Mouse (Mus musculus): ENCODE data around the gene Scgb2b3. TPM values are rescaled to one million over a fixed set of nuclear protein-coding genes. Genes with fewer than 3 reads are reported as not detected.

The Scgb2b3 gene
- polyA plus RNA-seq (2014; fragmentation: Nextera tagmentation; extraction: Ambion mirVana) = not detected in 2 replicates

DNA sequence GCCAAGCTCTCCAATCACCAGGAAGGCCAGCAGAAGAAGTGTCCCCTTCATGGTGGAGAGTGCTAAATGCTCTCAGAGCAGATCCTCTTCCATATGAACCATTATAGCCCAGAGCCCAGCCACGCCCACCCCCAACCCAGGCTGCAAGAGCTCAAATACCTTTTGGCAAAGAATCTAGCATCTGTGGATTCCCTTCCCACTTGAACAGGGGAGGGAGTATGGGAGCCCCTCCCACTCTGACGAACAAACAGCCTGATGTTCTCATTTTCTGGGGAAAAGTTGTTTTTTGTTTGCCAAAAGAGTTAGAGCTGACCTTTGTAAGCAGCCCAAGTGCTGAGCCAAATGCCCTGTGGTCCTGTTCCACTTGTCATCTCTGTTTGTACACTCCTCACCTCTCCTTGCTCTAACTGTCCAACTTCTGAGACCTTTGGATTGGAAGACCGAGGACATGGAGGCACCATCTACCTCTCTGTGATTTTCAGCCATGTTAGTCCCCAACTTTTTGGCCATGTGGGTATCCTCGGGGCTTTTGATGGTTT lies at the start of gene Scgb2b3:
TSS of gene Scgb2b3 (minus strand) at position 51 of the 539 bp plus-strand sequence.
- Histone ChIP-seq H3K9ac (replicated peaks; ENCODE audit: low read depth, low read length) (no peak within 1 kb of the TSS), H3K27me3 (ENCODE audit: control insufficient read depth, insufficient read depth, low read length) (no peaks in the 10 kb centered on the region), H3K36me3 (ENCODE audit: control insufficient read depth, insufficient read depth, low read length) (no peaks in the 10 kb centered on the region), H3K27ac (ENCODE audit: low read length) (no peak within 1 kb of the TSS), H3K4me3 (ENCODE audit: low read depth, low read length) (no peak within 1 kb of the TSS), H3K9me3 (ENCODE audit: control insufficient read depth, low read depth, low read length) (peaks cover 10% of the 10 kb centered on the region; the same call in 1 of the 2 replicates), H3K4me1 (ENCODE audit: control insufficient read depth, insufficient read depth, low read length) (no peaks in the 10 kb centered on the region), H3K4me2 (replicated peaks; ENCODE audit: low read depth, low read length) (no peak within 1 kb of the TSS)
- 67% methylated on average over 4 of the region's 4 CpGs for WGBS
- ATAC-seq (ENCODE audit: insufficient number of reproducible peaks, insufficient read depth, low FRiP score, low read depth) = no peak

DNA sequence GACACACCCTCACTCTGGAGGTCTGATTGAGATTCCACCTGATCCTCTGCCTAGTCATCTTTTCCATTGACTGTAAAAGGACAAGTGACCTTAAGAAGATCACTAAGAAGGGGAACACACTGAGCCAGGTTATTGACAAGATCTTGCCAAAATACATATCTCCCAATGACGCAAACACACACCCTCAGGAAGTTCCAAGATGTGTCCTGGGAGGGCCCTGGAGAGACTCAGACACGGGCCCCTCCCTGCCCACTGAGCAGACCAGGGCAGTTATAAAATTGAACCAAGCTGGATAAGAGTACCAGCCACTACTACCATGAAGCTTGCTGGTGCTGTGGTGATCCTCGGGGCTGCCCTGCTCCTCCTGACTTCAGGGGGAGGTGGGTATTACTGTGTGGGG lies 13.4 kb upstream of the Scgb2b3 start, which contains the start of gene Scgb1b3:
TSS of gene Scgb1b3 (plus strand) at position 301 of the 400 bp plus-strand sequence.
- no peak within 1 kb of the TSS for H3K4me2 ChIP-seq (replicated peaks; ENCODE audit: low read depth, low read length)
- H3K27ac ChIP-seq (ENCODE audit: low read length) = no peak within 1 kb of the TSS
- H3K27me3 ChIP-seq (ENCODE audit: control insufficient read depth, insufficient read depth, low read length) = no peaks in the 10 kb centered on the region
- ATAC-seq (ENCODE audit: insufficient number of reproducible peaks, insufficient read depth, low FRiP score, low read depth) = no peak
- H3K4me3 ChIP-seq (ENCODE audit: low read depth, low read length) = no peak within 1 kb of the TSS
- peaks cover 2% of the 10 kb centered on the region; the same call in 1 of the 2 replicates for H3K9me3 ChIP-seq (ENCODE audit: control insufficient read depth, low read depth, low read length)
- WGBS = 80% methylated on average over 3 of the region's 3 CpGs
- H3K4me1 ChIP-seq (ENCODE audit: control insufficient read depth, insufficient read depth, low read length) = no peaks in the 10 kb centered on the region
- no peaks in the 10 kb centered on the region for H3K36me3 ChIP-seq (ENCODE audit: control insufficient read depth, insufficient read depth, low read length)
- no peak within 1 kb of the TSS for H3K9ac ChIP-seq (replicated peaks; ENCODE audit: low read depth, low read length)

Other genes starting within 250 kb of the Scgb2b3 start
- 23.0 TPM in 2 replicates for gene Hpn, start 246.8 kb downstream of the Scgb2b3 start, polyA plus RNA-seq (2014; fragmentation: Nextera tagmentation; extraction: Ambion mirVana)
- gene Scn1b, start 235.1 kb downstream of the Scgb2b3 start, polyA plus RNA-seq (2014; fragmentation: Nextera tagmentation; extraction: Ambion mirVana) = 1.2 and 1.4 TPM in 2 replicates
- 62.1 and 63.1 TPM in 2 replicates for gene Gramd1a, start 206.2 kb downstream of the Scgb2b3 start, polyA plus RNA-seq (2014; fragmentation: Nextera tagmentation; extraction: Ambion mirVana)
- not detected in 2 replicates for gene Scgb2b2, start 71.6 kb downstream of the Scgb2b3 start, polyA plus RNA-seq (2014; fragmentation: Nextera tagmentation; extraction: Ambion mirVana)
- gene Scgb1b2, start 70.3 kb downstream of the Scgb2b3 start, polyA plus RNA-seq (2014; fragmentation: Nextera tagmentation; extraction: Ambion mirVana) = not detected in 2 replicates
- not detected in 2 replicates for gene Scgb1b3, start 13.5 kb upstream of the Scgb2b3 start, polyA plus RNA-seq (2014; fragmentation: Nextera tagmentation; extraction: Ambion mirVana)

Data from stomach, embryonic 14.5 days (tissue).